Mouse (Mus musculus) kidney, adult 9 months (tissue): ENCODE measurements around the gene Epn2.

Experiments used
- DNase-seq: peaks from one replicate; pipeline ENCODE4 v3.0.0; 2022

The Epn2 gene

GRCm38 (mm10) chr11:61578983-61579877 is at the start of gene Epn2:
TSS of gene Epn2 (minus strand) at chr11:61579687.
- DNase-seq = peak; percentile 69

- DNase-seq = no peak
Measured at GRCm38 (mm10) chr11:61626509-61626908, 47.0 kb upstream of the Epn2 start.

- DNase-seq = no peak
Measured at GRCm38 (mm10) chr11:61625136-61625535, 45.6 kb upstream of the Epn2 start.

- DNase-seq = no peak
Measured at GRCm38 (mm10) chr11:61620762-61621161, 41.3 kb upstream of the Epn2 start.

- peak; percentile 83 for DNase-seq
Measured at GRCm38 (mm10) chr11:61620254-61620670, 40.8 kb upstream of the Epn2 start.

- DNase-seq = peak; percentile 67
Measured at GRCm38 (mm10) chr11:61619791-61620241, 40.3 kb upstream of the Epn2 start.

- no peak for DNase-seq
Measured at GRCm38 (mm10) chr11:61619356-61619755, 39.9 kb upstream of the Epn2 start.

- DNase-seq = no peak
Measured at GRCm38 (mm10) chr11:61618571-61618970, 39.1 kb upstream of the Epn2 start.

GRCm38 (mm10) chr11:61618131-61618530 is 38.6 kb upstream of the Epn2 start:
- DNase-seq = peak; percentile 36

- no peak for DNase-seq
Measured at GRCm38 (mm10) chr11:61617293-61617975, 37.9 kb upstream of the Epn2 start.

GRCm38 (mm10) chr11:61616523-61617292 is 37.2 kb upstream of the Epn2 start:
- DNase-seq = no peak

- DNase-seq = no peak
Measured at GRCm38 (mm10) chr11:61615686-61616522, 36.4 kb upstream of the Epn2 start.

GRCm38 (mm10) chr11:61614401-61614800 is 34.9 kb upstream of the Epn2 start:
- peak; percentile 25 for DNase-seq

GRCm38 (mm10) chr11:61612116-61612635 is 32.7 kb upstream of the Epn2 start:
- DNase-seq = no peak

- DNase-seq = no peak
Measured at GRCm38 (mm10) chr11:61611197-61611596, 31.7 kb upstream of the Epn2 start.

- peak; percentile 36 for DNase-seq
Measured at GRCm38 (mm10) chr11:61608072-61608471, 28.6 kb upstream of the Epn2 start.

GRCm38 (mm10) chr11:61602705-61603104 is 23.2 kb upstream of the Epn2 start:
- DNase-seq = no peak

GRCm38 (mm10) chr11:61601465-61601864 is 22.0 kb upstream of the Epn2 start:
- no peak for DNase-seq

GRCm38 (mm10) chr11:61598367-61598766 is 18.9 kb upstream of the Epn2 start:
- no peak for DNase-seq

- DNase-seq = no peak
Measured at GRCm38 (mm10) chr11:61597471-61597870, 18.0 kb upstream of the Epn2 start.

- DNase-seq = no peak
Measured at GRCm38 (mm10) chr11:61593069-61593468, 13.6 kb upstream of the Epn2 start.

GRCm38 (mm10) chr11:61592061-61592460 is 12.6 kb upstream of the Epn2 start:
- no peak for DNase-seq
